Mouse (Mus musculus) heart, embryonic 16.5 days (tissue): ENCODE measurements around the gene Rcor2. TPM values are rescaled to one million over a fixed set of nuclear protein-coding genes. Genes with fewer than 3 reads are reported as not detected.

Experiments
- ATAC-seq: fragments of 200-750 bp; cut with Nextera tagmentation; replicated peaks from 2 replicates; pipeline ENCODE4 v1.8.0; 2017; ENCODE audit warnings: moderate number of reproducible peaks; ENCODE audit not compliant: insufficient read depth, low FRiP score; ENCODE audit errors: extremely low read depth
- H3K27ac ChIP-seq: fragments of 300-500 bp; sonication (generic); 2 replicates; pipeline ENCODE4 v1.5.1; 2014; ENCODE audit warnings: mild to moderate bottlenecking, low read length, control low read depth, moderate library complexity
- H3K27me3 ChIP-seq: fragments of 300-500 bp; sonication (generic); 2 replicates; pipeline ENCODE4 v1.6.1; 2014; ENCODE audit warnings: low read length, mixed read lengths; ENCODE audit not compliant: control insufficient read depth, insufficient read depth
- H3K36me3 ChIP-seq: fragments of 300-500 bp; sonication (generic); 2 replicates; pipeline ENCODE4 v1.6.1; 2014; ENCODE audit not compliant: control insufficient read depth, insufficient read depth
- H3K4me1 ChIP-seq: fragments of 300-500 bp; sonication (generic); 2 replicates; pipeline ENCODE4 v1.6.1; 2014; ENCODE audit warnings: low read length, mixed read lengths; ENCODE audit not compliant: control insufficient read depth, insufficient read depth
- H3K4me2 ChIP-seq: fragments of 300-500 bp; sonication (generic); 2 replicates; pipeline ENCODE4 v1.6.1; 2014; ENCODE audit warnings: low read depth, mild to moderate bottlenecking, control low read depth, low read length
- H3K4me3 ChIP-seq: fragments of 300-500 bp; sonication (generic); 2 replicates; pipeline ENCODE4 v1.5.1; 2014; ENCODE audit warnings: mild to moderate bottlenecking, control low read depth, low read length
- H3K9ac ChIP-seq: fragments of 300-500 bp; sonication (generic); 2 replicates; pipeline ENCODE4 v1.6.1; 2014; ENCODE audit warnings: low read length, control low read depth
- H3K9me3 ChIP-seq: fragments of 300-500 bp; sonication (generic); replicated peaks from 2 replicates; pipeline ENCODE4 v1.6.1; 2016; ENCODE audit warnings: low read length; ENCODE audit not compliant: control insufficient read depth
- WGBS: fragments of 180-500 bp; shearing (Covaris S2); extraction: QIAGEN DNeasy Blood & Tissue Kit; methylation state at CpG from one replicate; pipeline ENCODE4 v1.1.7; 2014; 5-methylcytosine and 5-hydroxymethylcytosine counted together
- polyA plus RNA-seq: library from polyadenylated mRNA; unstranded; fragments of >200 nt; fragmentation: Nextera tagmentation; extraction: Ambion mirVana; gene quantifications from 2 replicates; pipeline ENCODE4 v1.2.1, GENCODE M21; 2015

Gene Rcor2
- 11.9 and 18.0 TPM in 2 replicates for polyA plus RNA-seq

DNA sequence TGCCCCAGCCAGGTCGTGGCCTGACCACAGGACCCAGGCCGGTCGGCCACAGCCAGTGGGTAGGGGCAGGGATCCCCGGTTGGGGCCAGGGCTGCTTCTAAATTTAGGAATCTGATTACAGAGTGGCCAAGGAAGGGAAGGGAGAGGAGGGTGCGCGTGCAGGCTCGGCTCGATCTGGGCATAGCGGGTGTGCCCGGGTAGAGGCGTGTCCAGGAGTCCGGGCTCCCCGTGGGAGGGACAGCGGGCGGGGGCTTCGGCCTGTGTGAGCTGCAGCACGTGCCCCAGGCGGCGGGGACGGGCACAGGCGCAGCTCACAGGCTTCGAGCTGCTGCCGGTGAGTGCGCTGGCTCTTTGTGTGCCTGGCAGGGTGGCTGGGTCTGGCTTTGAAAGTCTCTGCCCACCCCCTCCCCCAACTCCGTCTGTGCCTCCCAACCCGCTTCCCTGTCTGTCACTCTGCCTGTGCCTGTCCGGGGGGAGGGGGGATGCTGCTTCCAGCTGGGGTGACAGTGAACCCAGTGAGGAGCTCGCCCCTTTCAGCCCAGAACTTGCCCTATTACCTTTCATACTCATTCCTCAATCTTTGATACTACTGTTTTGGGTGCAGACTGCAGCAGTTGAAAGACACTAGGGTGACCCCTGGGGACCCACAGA lies at the start of gene Rcor2:
Gene Rcor2 (plus strand): TSS at position 235 of the 651 bp plus-strand sequence.
- ATAC-seq: peak; percentile 70
- Histone ChIP-seq H3K4me2 (peak within 1 kb of the TSS; percentile 79), H3K27ac (peak within 1 kb of the TSS; percentile 94), H3K4me3 (peak within 1 kb of the TSS; percentile 71), H3K4me1 (peaks cover 46% of the 10 kb centered on the region), H3K9me3 (peaks cover 4% of the 10 kb centered on the region; the same call in 1 of the 2 replicates), H3K36me3 (peaks cover under 1% of the 10 kb centered on the region; the same call in 1 of the 2 replicates), H3K27me3 (no peaks in the 10 kb centered on the region), H3K9ac (peak within 1 kb of the TSS; percentile 88)
- WGBS: 2% methylated on average over 28 of the region's 28 CpGs

DNA sequence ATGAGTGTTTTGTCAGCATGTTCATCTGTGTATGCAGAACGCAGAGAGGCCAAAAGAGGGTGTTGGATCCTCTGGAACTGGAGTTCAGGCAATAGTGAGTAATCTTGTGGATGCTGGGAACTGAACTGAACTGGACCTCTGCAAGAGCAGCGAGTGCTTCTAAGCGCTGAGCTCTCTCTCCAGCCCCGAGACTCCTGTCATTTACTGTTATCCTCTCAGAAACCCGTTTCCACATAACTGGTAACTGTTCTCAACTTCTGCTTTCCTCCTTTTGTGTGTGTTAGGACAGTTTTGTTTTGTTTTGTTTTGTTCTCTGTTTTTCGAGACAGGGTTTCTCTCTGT lies 49.2 kb upstream of the Rcor2 start:
- Histone ChIP-seq H3K27me3 (no peaks in the 10 kb centered on the region), H3K4me3 (peak overlapping the region; percentile 82), H3K4me2 (peak overlapping the region; percentile 69), H3K36me3 (peaks cover 16% of the 10 kb centered on the region), H3K27ac (0 out of 2 replicates have a peak overlapping the region, but pooled peaks have one; percentile 19), H3K4me1 (peaks cover 30% of the 10 kb centered on the region), H3K9ac (peak overlapping the region; percentile 44; the same call in 1 of the 2 replicates), H3K9me3 (no peaks in the 10 kb centered on the region)
- ATAC-seq: no peak
- WGBS: 12% methylated on average over 6 of the region's 6 CpGs

DNA sequence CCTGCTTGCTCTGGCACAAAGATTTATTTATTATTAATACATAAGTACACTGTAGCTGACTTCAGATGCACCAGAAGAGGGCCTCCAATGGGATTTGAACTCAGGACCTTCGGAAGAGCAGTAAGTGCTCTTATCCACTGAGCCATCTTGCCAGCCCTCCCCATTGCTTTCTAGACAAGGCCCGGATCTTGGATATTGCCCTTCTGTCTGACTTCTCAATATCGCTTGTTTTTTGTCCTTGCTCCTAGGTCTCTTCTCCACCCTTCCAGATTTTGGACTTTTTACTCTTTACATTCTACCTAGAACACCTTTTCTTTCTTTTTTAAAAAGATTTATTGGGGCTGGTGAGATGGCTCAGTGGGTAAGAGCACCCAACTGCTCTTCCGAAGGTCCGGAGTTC lies 48.4 kb upstream of the Rcor2 start:
- ATAC-seq: no peak
- no peak overlapping the region for H3K4me3 ChIP-seq
- no peak overlapping the region for H3K9ac ChIP-seq
- H3K27ac ChIP-seq: no peak overlapping the region
- WGBS: 95% methylated on average over 5 of the region's 5 CpGs
- H3K36me3 ChIP-seq: peaks cover 12% of the 10 kb centered on the region
- no peak overlapping the region for H3K4me2 ChIP-seq
- peaks cover 30% of the 10 kb centered on the region for H3K4me1 ChIP-seq
- H3K9me3 ChIP-seq: no peaks in the 10 kb centered on the region
- H3K27me3 ChIP-seq: no peaks in the 10 kb centered on the region

- no peak for ATAC-seq
- peaks cover 3% of the 10 kb centered on the region; the same call in 1 of the 2 replicates for H3K4me1 ChIP-seq
- no peak overlapping the region for H3K4me3 ChIP-seq
- WGBS: 83% methylated on average over 6 of the region's 6 CpGs
- no peak overlapping the region for H3K27ac ChIP-seq
- H3K9me3 ChIP-seq: no peaks in the 10 kb centered on the region
- H3K36me3 ChIP-seq: peaks cover 13% of the 10 kb centered on the region
- no peak overlapping the region for H3K9ac ChIP-seq
- H3K4me2 ChIP-seq: no peak overlapping the region
- no peaks in the 10 kb centered on the region for H3K27me3 ChIP-seq
These were observed 44.9 kb upstream of the Rcor2 start for GRCm38 (mm10) chr19:7222196-7222595.

- Histone ChIP-seq H3K9ac (no peak overlapping the region), H3K9me3 (no peaks in the 10 kb centered on the region), H3K4me1 (no peaks in the 10 kb centered on the region), H3K4me3 (no peak overlapping the region), H3K27me3 (no peaks in the 10 kb centered on the region), H3K36me3 (peaks cover 25% of the 10 kb centered on the region), H3K4me2 (no peak overlapping the region), H3K27ac (no peak overlapping the region)
- ATAC-seq: no peak
These were observed 43.6 kb upstream of the Rcor2 start for GRCm38 (mm10) chr19:7223488-7223887.

GRCm38 (mm10) chr19:7224253-7224652 lies 42.9 kb upstream of the Rcor2 start:
- no peak overlapping the region for H3K9ac ChIP-seq
- peaks cover 31% of the 10 kb centered on the region for H3K36me3 ChIP-seq
- 81% methylated on average over 3 of the region's 3 CpGs for WGBS
- H3K9me3 ChIP-seq: no peaks in the 10 kb centered on the region
- no peak overlapping the region for H3K4me2 ChIP-seq
- no peaks in the 10 kb centered on the region for H3K4me1 ChIP-seq
- no peaks in the 10 kb centered on the region for H3K27me3 ChIP-seq
- H3K4me3 ChIP-seq: no peak overlapping the region
- no peak overlapping the region for H3K27ac ChIP-seq
- no peak for ATAC-seq

GRCm38 (mm10) chr19:7225096-7225690 lies 41.9 kb upstream of the Rcor2 start:
- H3K36me3 ChIP-seq: peaks cover 40% of the 10 kb centered on the region
- no peak overlapping the region for H3K4me2 ChIP-seq
- 86% methylated on average over 9 of the region's 9 CpGs for WGBS
- H3K9ac ChIP-seq: no peak overlapping the region
- no peak for ATAC-seq
- no peaks in the 10 kb centered on the region for H3K4me1 ChIP-seq
- no peaks in the 10 kb centered on the region for H3K9me3 ChIP-seq
- H3K4me3 ChIP-seq: no peak overlapping the region
- no peaks in the 10 kb centered on the region for H3K27me3 ChIP-seq
- no peak overlapping the region for H3K27ac ChIP-seq

GRCm38 (mm10) chr19:7226511-7226914 lies 40.6 kb upstream of the Rcor2 start:
- H3K4me3 ChIP-seq: no peak overlapping the region
- no peaks in the 10 kb centered on the region for H3K27me3 ChIP-seq
- peaks cover 51% of the 10 kb centered on the region for H3K36me3 ChIP-seq
- no peak overlapping the region for H3K9ac ChIP-seq
- no peaks in the 10 kb centered on the region for H3K4me1 ChIP-seq
- no peak overlapping the region for H3K4me2 ChIP-seq
- 74% methylated on average over 6 of the region's 6 CpGs for WGBS
- no peak overlapping the region for H3K27ac ChIP-seq
- ATAC-seq: no peak
- H3K9me3 ChIP-seq: no peaks in the 10 kb centered on the region

- H3K9ac ChIP-seq: no peak overlapping the region
- peaks cover 12% of the 10 kb centered on the region; the same call in 1 of the 2 replicates for H3K4me1 ChIP-seq
- no peak overlapping the region for H3K4me2 ChIP-seq
- H3K27me3 ChIP-seq: no peaks in the 10 kb centered on the region
- H3K36me3 ChIP-seq: peaks cover 55% of the 10 kb centered on the region
- H3K9me3 ChIP-seq: no peaks in the 10 kb centered on the region
- no peak overlapping the region for H3K4me3 ChIP-seq
- WGBS: 58% methylated on average over 8 of the region's 8 CpGs
- peak; percentile 59; the same call in 1 of the 2 replicates for ATAC-seq
- H3K27ac ChIP-seq: no peak overlapping the region
These were observed 32.4 kb upstream of the Rcor2 start for GRCm38 (mm10) chr19:7234537-7235221.
